Mouse (Mus musculus): ENCODE data around the gene Ms4a3.

GRCm38 (mm10) chr19:11589891-11590449 is 50.7 kb downstream of the Ms4a3 start:
- TF ChIP-seq CTCF (IDR thresholded peaks at IDR 0.05; ENCODE audit: low read depth) (0 out of 2 replicates have a peak, but pooled peaks have one; percentile 5), EP300 (IDR thresholded peaks at IDR 0.05; ENCODE audit: low read depth) (no peak)

Data from liver, postnatal 0 days (tissue).